Mouse (Mus musculus) heart, embryonic 11.5 days (tissue): ENCODE results near the gene Enkd1. TPM values are rescaled to one million over a fixed set of nuclear protein-coding genes. Genes with fewer than 3 reads are reported as not detected.

ENCODE experiments used
- ATAC-seq: fragments of 200-750 bp; cut with Nextera tagmentation; replicated peaks from 2 replicates; pipeline ENCODE4 v1.8.0; 2017; ENCODE audit warnings: moderate library complexity; ENCODE audit not compliant: insufficient number of reproducible peaks, low FRiP score, low TSS enrichment
- H3K27ac ChIP-seq: fragments of 300-500 bp; sonication (generic); 2 replicates; pipeline ENCODE4 v1.5.1; 2014; ENCODE audit warnings: mild to moderate bottlenecking, low read depth, low read length
- H3K27me3 ChIP-seq: fragments of 300-500 bp; sonication (generic); 2 replicates; pipeline ENCODE4 v1.6.1; 2014; ENCODE audit warnings: mild to moderate bottlenecking, low read length, mixed read lengths; ENCODE audit not compliant: control insufficient read depth, insufficient read depth
- H3K36me3 ChIP-seq: fragments of 300-500 bp; sonication (generic); 2 replicates; pipeline ENCODE4 v1.6.1; 2014; ENCODE audit warnings: mild to moderate bottlenecking, low read length, moderate library complexity, mixed read lengths; ENCODE audit not compliant: control insufficient read depth, insufficient read depth
- H3K4me1 ChIP-seq: fragments of 300-500 bp; sonication (generic); 2 replicates; pipeline ENCODE4 v1.6.1; 2014; ENCODE audit warnings: low read length; ENCODE audit not compliant: control insufficient read depth, insufficient read depth
- H3K4me2 ChIP-seq: fragments of 300-500 bp; sonication (generic); 2 replicates; pipeline ENCODE4 v1.6.1; 2014; ENCODE audit warnings: mild to moderate bottlenecking, moderate library complexity
- H3K4me3 ChIP-seq: fragments of 300-500 bp; sonication (generic); 2 replicates; pipeline ENCODE4 v1.5.1; 2014; ENCODE audit warnings: low read depth, low read length
- H3K9ac ChIP-seq: fragments of 300-500 bp; sonication (generic); 2 replicates; pipeline ENCODE4 v1.6.1; 2014; ENCODE audit warnings: mild to moderate bottlenecking, low read depth, low read length, moderate library complexity
- H3K9me3 ChIP-seq: fragments of 300-500 bp; sonication (generic); replicated peaks from 2 replicates; pipeline ENCODE4 v1.6.1; 2016; ENCODE audit warnings: low read length; ENCODE audit not compliant: control insufficient read depth
- WGBS: fragments of 180-500 bp; shearing (Covaris S2); extraction: QIAGEN DNeasy Blood & Tissue Kit; methylation state at CpG from one replicate; pipeline ENCODE4 v1.1.7; 2014; ENCODE audit not compliant: insufficient replicate concordance; 5-methylcytosine and 5-hydroxymethylcytosine counted together
- polyA plus RNA-seq: library from polyadenylated mRNA; unstranded; fragments of >200 nt; fragmentation: Nextera tagmentation; extraction: Ambion mirVana; gene quantifications from 2 replicates; pipeline ENCODE4 v1.2.1, GENCODE M21; 2014

The Enkd1 gene
- polyA plus RNA-seq, 1 experiment from 2014 or later, result 16.9 TPM

- H3K36me3 ChIP-seq, result peaks cover 3% of the 10 kb centered on the region; the same call in 1 of the 2 replicates
- no peak for ATAC-seq
- peak overlapping the region; percentile 77 for H3K9ac ChIP-seq
- WGBS, result 88% methylated on average over 11 of the region's 11 CpGs
- peaks cover 6% of the 10 kb centered on the region for H3K27me3 ChIP-seq
- H3K27ac ChIP-seq, result no peak overlapping the region
- peak overlapping the region; percentile 69 for H3K4me3 ChIP-seq
- H3K4me2 ChIP-seq, result peak overlapping the region; percentile 98
- peaks cover 13% of the 10 kb centered on the region for H3K4me1 ChIP-seq
- no peaks in the 10 kb centered on the region for H3K9me3 ChIP-seq
Measured at GRCm38 (mm10) chr8:105699488-105700215, 8.4 kb downstream of the Enkd1 start.

- H3K36me3 ChIP-seq, result peaks cover 3% of the 10 kb centered on the region; the same call in 1 of the 2 replicates
- 89% methylated on average over 5 of the region's 5 CpGs for WGBS
- H3K9ac ChIP-seq, result no peak overlapping the region
- H3K9me3 ChIP-seq, result no peaks in the 10 kb centered on the region
- H3K27me3 ChIP-seq, result peaks cover 13% of the 10 kb centered on the region
- no peak overlapping the region for H3K27ac ChIP-seq
- no peak overlapping the region for H3K4me3 ChIP-seq
- H3K4me2 ChIP-seq, result no peak overlapping the region
- peaks cover 21% of the 10 kb centered on the region for H3K4me1 ChIP-seq
- ATAC-seq, result no peak
Measured at GRCm38 (mm10) chr8:105698734-105699133, 9.3 kb downstream of the Enkd1 start.

DNA sequence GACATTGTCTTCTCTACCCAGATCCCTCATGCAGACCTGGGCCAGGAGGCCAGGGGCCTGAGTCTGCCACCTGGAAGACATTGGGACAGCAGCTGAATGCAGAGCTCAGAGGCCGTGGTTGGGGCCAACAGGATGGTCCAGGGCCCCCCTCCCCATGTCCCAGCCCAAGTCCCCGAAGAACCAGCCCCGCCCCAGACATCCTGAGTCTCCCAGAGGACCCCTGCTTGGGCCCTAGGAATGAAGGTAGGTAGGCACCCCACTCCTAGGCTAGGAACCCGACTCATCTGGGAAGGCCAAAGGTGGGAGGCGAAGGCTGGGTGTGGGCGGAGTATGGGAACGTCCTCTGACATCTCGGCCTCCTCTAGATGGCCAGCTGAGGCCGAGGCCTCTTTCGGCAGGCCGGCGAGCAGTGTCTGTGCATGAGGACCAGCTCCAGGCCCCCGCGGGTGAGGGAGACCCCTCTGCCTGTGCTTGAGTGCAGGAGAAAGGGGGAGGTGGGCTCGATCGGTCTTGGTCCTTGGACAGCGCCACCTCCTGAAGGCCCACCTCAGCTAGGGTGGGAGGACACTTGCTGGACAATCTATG, 10.7 kb downstream of the Enkd1 start:
- Histone ChIP-seq H3K4me1 (peaks cover 23% of the 10 kb centered on the region), H3K4me2 (no peak overlapping the region), H3K27ac (no peak overlapping the region), H3K4me3 (no peak overlapping the region), H3K36me3 (peaks cover 3% of the 10 kb centered on the region; the same call in 1 of the 2 replicates), H3K27me3 (peaks cover 15% of the 10 kb centered on the region), H3K9ac (no peak overlapping the region), H3K9me3 (no peaks in the 10 kb centered on the region)
- 87% methylated on average over 17 of the region's 17 CpGs for WGBS
- no peak for ATAC-seq

- Histone ChIP-seq H3K27me3 (peaks cover 21% of the 10 kb centered on the region), H3K4me3 (no peak overlapping the region), H3K9ac (no peak overlapping the region), H3K27ac (no peak overlapping the region), H3K4me1 (peaks cover 14% of the 10 kb centered on the region), H3K9me3 (no peaks in the 10 kb centered on the region), H3K36me3 (peaks cover 3% of the 10 kb centered on the region; the same call in 1 of the 2 replicates), H3K4me2 (no peak overlapping the region)
- no peak for ATAC-seq
- 72% methylated on average over 30 of the region's 30 CpGs for WGBS
Measured at GRCm38 (mm10) chr8:105695080-105695780, 12.8 kb downstream of the Enkd1 start.

DNA sequence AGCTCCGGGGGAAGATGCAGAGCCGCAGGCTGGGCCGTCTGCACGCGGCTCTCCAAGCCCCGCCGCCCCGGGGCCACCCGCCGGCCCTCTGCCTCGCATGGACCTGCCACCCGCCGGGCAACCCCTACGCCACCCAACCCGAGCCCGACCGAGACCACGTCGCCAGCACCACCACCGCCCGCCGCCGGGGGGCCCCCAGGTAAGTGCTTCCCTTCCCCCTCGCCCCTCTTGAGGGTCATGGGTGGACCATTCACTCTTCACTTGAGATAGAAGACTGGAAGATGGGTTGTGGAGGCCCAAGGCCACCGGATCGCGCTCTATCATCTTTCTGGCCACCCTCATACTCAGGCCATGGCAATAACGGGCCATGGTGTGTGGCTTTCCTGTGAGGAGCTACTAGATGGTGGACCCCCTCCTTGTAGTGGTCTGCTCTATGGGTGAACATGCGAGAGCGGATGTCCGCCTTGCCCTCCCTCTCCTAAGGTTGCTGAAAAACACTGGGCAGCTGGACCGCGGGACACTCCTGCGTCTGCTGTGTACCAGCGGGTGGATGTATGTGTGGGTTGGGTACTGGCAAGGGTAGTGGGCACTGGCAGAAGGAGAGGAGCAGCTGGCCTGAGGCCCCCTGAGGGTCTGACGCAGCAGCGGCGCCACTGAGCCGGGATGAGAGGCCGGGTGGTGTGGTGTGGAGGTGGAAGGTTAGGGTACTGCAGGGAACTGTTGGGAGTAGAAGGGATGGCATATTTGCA, 13.8 kb downstream of the Enkd1 start:
- Histone ChIP-seq H3K4me3 (peak overlapping the region; percentile 46), H3K4me2 (peak overlapping the region; percentile 95), H3K4me1 (peaks cover 10% of the 10 kb centered on the region), H3K27me3 (peaks cover 24% of the 10 kb centered on the region), H3K36me3 (peaks cover 3% of the 10 kb centered on the region; the same call in 1 of the 2 replicates), H3K9ac (0 out of 2 replicates have a peak overlapping the region, but pooled peaks have one; percentile 17), H3K27ac (no peak overlapping the region), H3K9me3 (no peaks in the 10 kb centered on the region)
- WGBS, result 9% methylated on average over 40 of the region's 40 CpGs
- no peak for ATAC-seq

DNA sequence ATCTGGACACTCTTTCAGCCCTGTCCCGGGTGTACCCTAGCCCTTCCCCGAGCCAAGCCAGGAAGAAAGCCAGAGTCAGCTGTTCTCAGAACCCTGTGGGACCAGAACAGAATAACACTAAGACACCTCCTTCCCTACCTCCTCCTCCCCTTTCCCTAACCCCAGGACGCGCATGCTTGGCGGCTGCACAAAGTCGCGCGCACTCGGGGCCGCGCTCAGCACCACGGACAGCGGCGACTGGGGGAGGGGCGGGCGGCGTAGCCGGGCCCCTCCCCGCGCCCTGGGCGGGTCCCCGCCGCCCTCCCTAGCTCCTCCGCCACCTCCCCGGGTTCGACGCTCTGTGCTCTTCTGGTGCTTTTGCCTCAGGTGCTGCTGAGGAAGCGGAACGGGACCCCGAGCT, 14.4 kb downstream of the Enkd1 start:
- Histone ChIP-seq H3K4me2 (peak overlapping the region; percentile 95), H3K4me3 (peak overlapping the region; percentile 46), H3K9ac (0 out of 2 replicates have a peak overlapping the region, but pooled peaks have one; percentile 17), H3K27ac (no peak overlapping the region), H3K4me1 (peaks cover 10% of the 10 kb centered on the region), H3K36me3 (peaks cover 3% of the 10 kb centered on the region; the same call in 1 of the 2 replicates), H3K9me3 (no peaks in the 10 kb centered on the region), H3K27me3 (peaks cover 24% of the 10 kb centered on the region)
- no peak for ATAC-seq
- 5% methylated on average over 30 of the region's 30 CpGs for WGBS

- Histone ChIP-seq H3K9ac (no peak overlapping the region), H3K4me3 (no peak overlapping the region), H3K4me1 (peaks cover 12% of the 10 kb centered on the region), H3K4me2 (no peak overlapping the region), H3K27me3 (peaks cover 24% of the 10 kb centered on the region), H3K9me3 (no peaks in the 10 kb centered on the region), H3K27ac (no peak overlapping the region), H3K36me3 (0 out of 2 replicates have a peak, but pooled peaks cover 3% of the 10 kb centered on the region)
- WGBS, result 90% methylated on average over 11 of the region's 11 CpGs
- ATAC-seq, result no peak
Measured at GRCm38 (mm10) chr8:105692449-105693182, 15.4 kb downstream of the Enkd1 start.
